Mouse (Mus musculus): ENCODE measurements around the gene Fam114a1. TPM values are rescaled to one million over a fixed set of nuclear protein-coding genes. Genes with fewer than 3 reads are reported as not detected.

The Fam114a1 gene
- polyA plus RNA-seq, 1 experiment = 8.1 TPM

DNA sequence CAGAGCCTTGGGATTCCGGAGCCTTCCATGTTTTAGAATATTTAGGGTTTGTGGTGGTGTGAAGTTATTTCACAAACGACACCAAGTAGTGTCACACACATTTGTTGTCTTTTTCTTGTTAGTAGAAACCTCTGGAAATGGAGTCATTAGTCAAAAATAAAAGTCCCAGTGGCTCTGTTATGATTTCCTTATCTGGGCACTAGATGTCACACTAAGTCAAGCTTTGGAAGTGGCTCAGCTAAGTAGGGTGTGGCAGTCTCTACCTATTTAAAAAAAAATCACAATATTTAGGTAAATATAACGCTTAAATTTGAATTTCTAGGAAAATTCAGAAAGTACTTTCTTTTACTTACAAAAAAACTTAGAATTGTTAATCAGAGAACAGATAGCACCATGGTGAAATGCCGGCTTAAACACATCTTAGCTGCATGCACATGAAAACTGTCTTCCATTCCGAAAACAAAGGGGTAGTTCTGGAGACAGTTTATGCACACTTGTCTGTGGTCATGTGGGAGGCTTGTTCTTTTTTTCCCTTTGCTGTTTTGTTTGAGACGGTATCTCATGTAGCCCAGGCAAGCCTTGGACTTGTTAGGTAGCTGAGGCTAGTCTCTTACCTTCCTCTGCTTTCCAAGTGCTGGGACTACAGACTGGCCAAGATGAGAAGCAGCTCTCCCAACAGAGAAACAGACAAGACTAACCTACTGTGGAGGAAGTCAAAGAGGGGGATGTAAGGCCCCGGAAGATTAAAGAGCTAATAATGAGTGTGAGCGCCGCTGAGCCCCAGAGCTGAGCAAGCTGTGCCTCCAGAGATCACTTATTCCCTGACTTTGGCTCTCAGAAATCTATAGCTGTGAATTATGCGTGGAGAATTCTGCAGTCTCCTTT, 33.3 kb downstream of the Fam114a1 start:
- Histone ChIP-seq H3K27ac (ENCODE audit: insufficient read depth, low read length) (no peak overlapping the region), H3K4me3 (ENCODE audit: insufficient read depth, low read length) (no peak overlapping the region)
- no peak for TF ChIP-seq POLR2A (IDR thresholded peaks at IDR 0.05; ENCODE audit: extremely low read depth, insufficient read depth, low read length)
- TF ChIP-seq CTCF (IDR thresholded peaks at IDR 0.05; ENCODE audit: extremely low read depth, insufficient read depth, low read length) = peak; percentile 41; the same call in 1 of the 2 replicates

DNA sequence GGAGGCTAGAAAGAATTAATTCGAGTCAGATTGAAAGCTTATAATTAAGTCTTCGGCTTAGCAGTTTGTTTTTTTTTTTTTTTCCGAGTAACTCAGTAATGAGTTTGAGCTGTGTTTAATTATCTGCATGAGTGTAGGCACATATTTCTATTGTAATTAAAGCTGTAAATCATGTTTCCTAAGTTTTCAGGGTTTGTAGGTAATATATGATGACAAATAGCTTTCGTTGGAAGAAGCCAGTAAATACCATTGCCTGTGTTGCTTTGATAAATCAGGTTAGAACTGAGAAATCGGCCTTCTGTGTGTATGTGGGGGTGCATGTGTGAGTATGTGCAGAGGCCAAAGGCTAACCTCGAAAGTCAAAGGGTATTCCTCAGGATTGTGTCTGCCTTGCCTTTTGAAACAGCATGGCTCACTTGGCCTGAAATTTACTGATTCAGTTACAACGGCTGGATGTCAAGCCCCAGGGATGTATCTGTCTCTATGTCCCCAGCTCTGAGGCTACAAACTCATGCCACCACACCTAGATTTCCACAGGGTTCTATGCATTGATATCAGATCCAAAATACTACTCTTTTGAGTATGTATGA, 34.2 kb downstream of the Fam114a1 start:
- TF ChIP-seq CTCF (IDR thresholded peaks at IDR 0.05; ENCODE audit: extremely low read depth, insufficient read depth, low read length) (no peak), POLR2A (IDR thresholded peaks at IDR 0.05; ENCODE audit: extremely low read depth, insufficient read depth, low read length) (no peak)
- Histone ChIP-seq H3K4me1 (ENCODE audit: control insufficient read depth, insufficient read depth, low read length) (peaks cover 4% of the 10 kb centered on the region; the same call in 1 of the 2 replicates), H3K4me3 (ENCODE audit: insufficient read depth, low read length) (no peak overlapping the region), H3K27ac (ENCODE audit: insufficient read depth, low read length) (no peak overlapping the region)

More for the DNA sequence above, 33.3 kb downstream of the Fam114a1 start:
- H3K4me1 ChIP-seq (ENCODE audit: control insufficient read depth, insufficient read depth, low read length) = peaks cover 4% of the 10 kb centered on the region; the same call in 1 of the 2 replicates

DNA sequence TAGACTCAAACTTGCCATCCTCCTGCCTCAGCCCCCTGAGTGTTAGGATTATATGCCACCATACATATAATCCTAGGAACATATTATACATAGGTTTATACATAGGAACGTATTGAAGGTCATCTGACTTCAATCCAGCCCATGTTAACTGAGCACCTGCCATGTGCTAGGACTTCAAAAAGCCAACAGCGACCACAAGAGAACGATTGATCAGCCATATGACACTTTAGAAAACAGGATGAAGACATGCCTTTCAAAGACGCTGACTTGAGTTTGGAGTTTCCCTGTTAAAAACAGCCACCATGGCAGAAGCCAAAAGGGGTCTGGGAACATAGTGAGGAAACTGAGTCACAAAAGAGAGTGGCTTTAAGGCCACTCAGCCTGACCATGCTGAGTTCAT, 35.4 kb downstream of the Fam114a1 start:
- H3K4me3 ChIP-seq (ENCODE audit: insufficient read depth, low read length) = no peak overlapping the region
- TF ChIP-seq POLR2A (IDR thresholded peaks at IDR 0.05; ENCODE audit: extremely low read depth, insufficient read depth, low read length) (no peak), CTCF (IDR thresholded peaks at IDR 0.05; ENCODE audit: extremely low read depth, insufficient read depth, low read length) (no peak)

DNA sequence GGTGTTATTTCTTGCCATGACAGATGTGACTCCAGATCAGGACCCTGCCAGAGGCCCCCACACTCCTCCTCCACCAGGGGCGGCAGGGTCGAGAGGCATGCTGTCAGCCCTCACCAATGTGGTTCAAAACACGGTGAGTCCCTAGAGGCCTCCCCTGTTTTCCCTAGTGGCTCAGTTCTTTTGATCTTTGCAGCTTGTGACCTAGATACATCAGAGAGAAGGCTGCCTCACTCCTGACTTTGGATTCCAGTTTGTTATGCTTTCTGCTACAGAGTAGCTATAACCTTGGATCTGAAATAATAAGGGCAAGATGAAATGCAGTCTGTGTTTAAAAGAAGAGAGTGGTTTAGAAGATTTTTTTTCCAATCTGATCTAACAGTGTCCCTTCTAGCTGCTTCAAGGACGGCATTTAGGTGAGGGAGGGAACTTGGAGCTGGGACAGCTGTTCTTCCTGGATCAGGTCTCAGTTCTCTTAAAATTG, 36.2 kb downstream of the Fam114a1 start:
- Histone ChIP-seq H3K27ac (ENCODE audit: insufficient read depth, low read length) (0 out of 2 replicates have a peak overlapping the region, but pooled peaks have one; percentile 25), H3K4me3 (ENCODE audit: insufficient read depth, low read length) (no peak overlapping the region), H3K4me1 (ENCODE audit: control insufficient read depth, insufficient read depth, low read length) (peaks cover 4% of the 10 kb centered on the region; the same call in 1 of the 2 replicates)
- TF ChIP-seq POLR2A (IDR thresholded peaks at IDR 0.05; ENCODE audit: extremely low read depth, insufficient read depth, low read length) (no peak), CTCF (IDR thresholded peaks at IDR 0.05; ENCODE audit: extremely low read depth, insufficient read depth, low read length) (no peak)

More for the DNA sequence above, 35.4 kb downstream of the Fam114a1 start:
- Histone ChIP-seq H3K4me1 (ENCODE audit: control insufficient read depth, insufficient read depth, low read length) (peaks cover 4% of the 10 kb centered on the region; the same call in 1 of the 2 replicates), H3K27ac (ENCODE audit: insufficient read depth, low read length) (no peak overlapping the region)

DNA sequence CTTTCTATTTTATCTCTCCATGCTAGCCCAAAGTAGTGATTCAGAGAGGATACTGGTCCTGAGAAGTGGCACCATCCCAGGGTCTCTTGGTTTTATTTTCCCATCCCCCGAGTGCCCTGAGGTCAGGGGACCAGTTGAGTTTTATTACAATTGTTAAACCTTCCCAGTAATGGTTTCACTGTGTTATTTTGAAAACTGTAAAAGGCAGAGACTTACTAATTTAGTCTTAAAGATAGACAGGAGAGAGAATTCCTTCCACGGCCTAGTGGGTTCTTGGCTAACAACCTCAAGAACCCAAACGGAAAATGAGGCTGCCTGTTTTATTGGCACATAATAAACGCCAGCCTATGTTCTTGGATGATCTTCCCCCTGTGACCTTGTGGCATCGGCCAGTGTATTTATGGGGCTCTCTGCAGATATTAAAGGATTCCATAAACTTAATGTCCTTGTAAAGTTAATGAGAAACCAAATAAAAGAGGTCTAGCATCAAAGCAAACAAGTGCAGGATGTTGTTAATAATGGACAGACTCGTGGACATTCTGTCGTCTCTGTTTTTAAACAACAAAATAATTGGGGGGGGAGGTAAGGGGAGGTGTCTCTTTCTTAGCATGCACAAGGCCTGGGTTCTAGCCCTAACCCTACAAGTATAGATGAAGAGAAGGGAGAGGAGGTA, 42.2 kb downstream of the Fam114a1 start:
- TF ChIP-seq POLR2A (IDR thresholded peaks at IDR 0.05; ENCODE audit: extremely low read depth, insufficient read depth, low read length) = no peak
- TF ChIP-seq CTCF (IDR thresholded peaks at IDR 0.05; ENCODE audit: extremely low read depth, insufficient read depth, low read length) = no peak
- no peak overlapping the region for H3K27ac ChIP-seq (ENCODE audit: insufficient read depth, low read length)
- no peaks in the 10 kb centered on the region for H3K4me1 ChIP-seq (ENCODE audit: control insufficient read depth, insufficient read depth, low read length)
- no peak overlapping the region for H3K4me3 ChIP-seq (ENCODE audit: insufficient read depth, low read length)

DNA sequence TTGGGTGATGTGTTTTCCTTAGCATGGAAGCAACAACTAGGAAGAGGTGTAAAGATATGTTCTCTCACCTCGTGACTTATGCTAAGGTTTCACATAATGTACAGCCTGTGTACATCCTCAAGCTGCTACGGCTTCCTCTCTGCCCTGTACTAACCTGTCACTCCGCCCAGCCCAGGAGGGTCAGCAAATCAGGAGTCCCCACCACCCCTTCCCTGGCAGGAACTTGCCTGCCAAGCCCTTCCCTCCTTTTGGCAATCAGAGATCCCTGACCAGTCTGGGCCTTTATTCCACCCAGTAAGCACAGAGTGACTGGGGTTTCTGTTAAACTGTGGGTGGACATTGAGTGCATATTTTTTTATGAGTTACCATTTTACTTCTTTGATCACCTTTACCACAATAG, 45.6 kb downstream of the Fam114a1 start:
- Histone ChIP-seq H3K4me1 (ENCODE audit: control insufficient read depth, insufficient read depth, low read length) (no peaks in the 10 kb centered on the region), H3K27ac (ENCODE audit: insufficient read depth, low read length) (no peak overlapping the region), H3K4me3 (ENCODE audit: insufficient read depth, low read length) (no peak overlapping the region)
- TF ChIP-seq POLR2A (IDR thresholded peaks at IDR 0.05; ENCODE audit: extremely low read depth, insufficient read depth, low read length) (no peak), CTCF (IDR thresholded peaks at IDR 0.05; ENCODE audit: extremely low read depth, insufficient read depth, low read length) (no peak)

DNA sequence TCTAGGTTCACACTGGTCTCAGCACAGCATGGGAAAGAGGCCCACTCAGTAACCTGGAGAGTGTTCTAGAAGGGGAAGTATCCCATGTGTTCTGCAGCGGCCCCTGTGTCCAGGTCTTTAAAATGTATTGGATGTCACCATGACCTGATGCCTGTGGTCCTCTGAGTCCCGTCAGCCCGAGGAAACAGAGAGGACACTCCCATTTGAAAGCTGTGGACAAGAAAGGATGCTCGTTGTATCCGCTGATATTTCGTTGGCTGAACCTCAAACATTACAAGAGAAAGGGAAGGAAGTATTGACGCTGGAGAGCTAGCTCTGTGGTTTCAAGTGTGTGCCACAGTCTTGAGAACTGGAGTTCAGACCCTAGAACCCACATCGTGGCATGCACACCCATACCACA, 49.2 kb downstream of the Fam114a1 start:
- H3K4me3 ChIP-seq (ENCODE audit: insufficient read depth, low read length) = no peak overlapping the region

DNA sequence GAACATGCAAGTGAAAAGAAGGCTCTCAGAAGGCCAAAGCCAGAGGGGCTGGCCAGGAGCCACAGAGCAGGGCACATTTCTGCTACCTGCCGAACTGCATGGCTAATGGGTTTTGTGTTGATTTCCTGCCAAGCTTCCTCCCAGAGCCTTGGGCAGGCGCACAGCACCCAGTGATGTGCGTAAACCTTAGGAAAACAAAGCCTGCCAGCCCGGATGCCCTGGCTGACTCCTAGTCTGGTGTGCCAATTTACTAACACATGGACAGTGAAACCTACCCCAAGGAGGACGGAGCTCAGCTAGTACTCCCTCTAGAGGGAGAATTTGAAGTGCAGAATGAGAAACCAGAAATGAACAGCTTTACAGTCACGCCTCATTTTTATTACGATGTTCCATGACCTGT, 50.0 kb downstream of the Fam114a1 start:
- TF ChIP-seq POLR2A (IDR thresholded peaks at IDR 0.05; ENCODE audit: extremely low read depth, insufficient read depth, low read length) (no peak), CTCF (IDR thresholded peaks at IDR 0.05; ENCODE audit: extremely low read depth, insufficient read depth, low read length) (0 out of 2 replicates have a peak, but pooled peaks have one; percentile 17)
- H3K4me1 ChIP-seq (ENCODE audit: control insufficient read depth, insufficient read depth, low read length) = peaks cover 6% of the 10 kb centered on the region
- H3K4me3 ChIP-seq (ENCODE audit: insufficient read depth, low read length) = no peak overlapping the region
- H3K27ac ChIP-seq (ENCODE audit: insufficient read depth, low read length) = no peak overlapping the region

More for the DNA sequence above, 49.2 kb downstream of the Fam114a1 start:
- H3K4me1 ChIP-seq (ENCODE audit: control insufficient read depth, insufficient read depth, low read length) = peaks cover 3% of the 10 kb centered on the region
- no peak overlapping the region for H3K27ac ChIP-seq (ENCODE audit: insufficient read depth, low read length)
- TF ChIP-seq POLR2A (IDR thresholded peaks at IDR 0.05; ENCODE audit: extremely low read depth, insufficient read depth, low read length) (no peak), CTCF (IDR thresholded peaks at IDR 0.05; ENCODE audit: extremely low read depth, insufficient read depth, low read length) (no peak)

DNA sequence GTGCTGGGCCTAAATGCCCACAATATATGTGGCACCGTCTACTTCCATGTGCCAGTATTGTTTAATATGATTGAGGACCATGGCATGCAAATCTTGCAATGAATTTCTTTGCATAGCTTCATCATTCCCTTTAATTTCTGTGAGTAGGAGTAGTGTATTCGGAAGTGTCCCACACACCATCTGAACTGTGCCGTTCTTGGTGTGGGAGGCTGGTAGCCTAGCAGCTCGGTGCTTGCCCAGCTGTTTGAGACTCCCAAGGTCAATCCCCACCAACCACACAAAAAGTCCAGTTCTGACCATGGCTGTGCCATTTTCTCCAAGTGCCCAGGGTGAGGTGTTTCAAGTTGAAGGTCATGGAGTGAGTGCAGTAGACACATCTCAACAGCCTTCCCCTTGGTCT, 52.1 kb downstream of the Fam114a1 start:
- Histone ChIP-seq H3K4me3 (ENCODE audit: insufficient read depth, low read length) (no peak overlapping the region), H3K4me1 (ENCODE audit: control insufficient read depth, insufficient read depth, low read length) (peaks cover 8% of the 10 kb centered on the region), H3K27ac (ENCODE audit: insufficient read depth, low read length) (no peak overlapping the region)
- no peak for TF ChIP-seq CTCF (IDR thresholded peaks at IDR 0.05; ENCODE audit: extremely low read depth, insufficient read depth, low read length)
- no peak for TF ChIP-seq POLR2A (IDR thresholded peaks at IDR 0.05; ENCODE audit: extremely low read depth, insufficient read depth, low read length)
